Mouse (Mus musculus) forebrain, embryonic 15.5 days (tissue): ENCODE data around the gene Gprc5b. TPM values are rescaled to one million over a fixed set of nuclear protein-coding genes. Genes with fewer than 3 reads are reported as not detected.

Experiments used
- ATAC-seq: fragments of 200-750 bp; cut with Nextera tagmentation; replicated peaks from 2 replicates; pipeline ENCODE4 v1.8.0; 2017; ENCODE audit warnings: mild to moderate bottlenecking, moderate TSS enrichment, moderate library complexity
- H3K27ac ChIP-seq: fragments of 300-500 bp; sonication (generic); replicated peaks from 2 replicates; pipeline ENCODE4 v1.5.1; 2015; ENCODE audit warnings: mild to moderate bottlenecking, inconsistent platforms
- H3K27me3 ChIP-seq: fragments of 300-500 bp; sonication (generic); 2 replicates; pipeline ENCODE4 v1.6.1; 2015; ENCODE audit warnings: inconsistent platforms
- H3K36me3 ChIP-seq: fragments of 300-500 bp; sonication (generic); 2 replicates; pipeline ENCODE4 v1.6.1; 2015; ENCODE audit warnings: mild to moderate bottlenecking, inconsistent platforms
- H3K4me1 ChIP-seq: fragments of 300-500 bp; sonication (generic); 2 replicates; pipeline ENCODE4 v1.6.1; 2015; ENCODE audit warnings: inconsistent platforms
- H3K4me2 ChIP-seq: fragments of 300-500 bp; sonication (generic); replicated peaks from 2 replicates; pipeline ENCODE4 v1.6.1; 2015; ENCODE audit warnings: mild to moderate bottlenecking, inconsistent platforms
- H3K4me3 ChIP-seq: fragments of 300-500 bp; sonication (generic); 2 replicates; pipeline ENCODE4 v1.5.1; 2015; ENCODE audit warnings: mild to moderate bottlenecking, inconsistent platforms
- H3K9ac ChIP-seq: fragments of 300-500 bp; sonication (generic); replicated peaks from 2 replicates; pipeline ENCODE4 v1.6.1; 2015; ENCODE audit warnings: mild to moderate bottlenecking, inconsistent platforms
- H3K9me3 ChIP-seq: fragments of 300-500 bp; sonication (generic); 2 replicates; pipeline ENCODE4 v1.6.1; 2016; ENCODE audit warnings: inconsistent platforms
- WGBS: fragments of 180-500 bp; shearing (Covaris S2); methylation state at CpG from one replicate; pipeline ENCODE4 v1.1.7; 2015; ENCODE audit warnings: mixed read lengths; 5-methylcytosine and 5-hydroxymethylcytosine counted together
- polyA plus RNA-seq: library from polyadenylated mRNA; unstranded; fragments of >200 nt; fragmentation: Nextera tagmentation; extraction: Ambion mirVana; gene quantifications from 2 replicates; pipeline ENCODE4 v1.2.1, GENCODE M21; 2015

Gprc5b gene
- polyA plus RNA-seq, 1 experiment from 2014 or later: 6.5 TPM

- WGBS: 77% methylated on average over 4 of the region's 4 CpGs
- Histone ChIP-seq H3K27ac (no peak overlapping the region), H3K4me3 (no peak overlapping the region), H3K27me3 (no peaks in the 10 kb centered on the region), H3K36me3 (no peaks in the 10 kb centered on the region), H3K4me1 (no peaks in the 10 kb centered on the region), H3K9ac (no peak overlapping the region), H3K9me3 (no peaks in the 10 kb centered on the region), H3K4me2 (no peak overlapping the region)
- no peak for ATAC-seq
Measured at GRCm38 (mm10) chr7:118922441-118923202, 72.4 kb downstream of the Gprc5b start.

Other genes with a start within 250 kb of the Gprc5b start
- gene Iqck, start 139.5 kb downstream of the Gprc5b start, polyA plus RNA-seq: 2.7 and 3.4 TPM in 2 replicates
- gene Knop1, start 139.0 kb downstream of the Gprc5b start, polyA plus RNA-seq: 82.9 and 92.4 TPM in 2 replicates
- 3.6 and 5.0 TPM in 2 replicates for gene Gpr139, start 189.4 kb upstream of the Gprc5b start, polyA plus RNA-seq